Mouse (Mus musculus) brain, embryonic 18.5 days (tissue): ENCODE measurements around the gene Arhgap23.

ENCODE experiments used
- DNase-seq: peaks from one replicate; pipeline ENCODE4 v3.0.0-alpha.2; 2012; ENCODE audit warnings: low read depth, low spot score

Gene Arhgap23

DNA sequence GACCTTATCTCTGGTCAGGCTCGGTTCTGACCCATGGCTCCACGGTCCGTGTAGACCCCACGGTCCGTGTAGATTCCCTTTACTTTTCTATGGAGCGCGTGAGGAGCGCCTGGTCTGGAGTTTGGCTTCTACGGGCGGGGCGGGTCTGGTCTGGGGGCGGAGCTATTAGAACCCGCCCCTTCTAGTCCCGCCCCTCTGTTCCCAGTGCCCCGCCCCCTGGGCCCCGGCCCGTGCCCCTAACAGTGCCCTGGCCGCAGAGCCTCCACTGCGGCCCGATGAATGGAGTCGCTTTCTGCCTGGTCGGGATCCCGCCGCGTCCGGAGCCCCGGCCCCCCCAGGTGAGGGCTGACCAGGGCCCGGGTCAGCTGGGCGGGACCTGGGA lies at the start of gene Arhgap23:
Gene Arhgap23, plus strand, starts transcription at position 204 of the 382 bp plus-strand sequence.
- DNase-seq = no peak

DNA sequence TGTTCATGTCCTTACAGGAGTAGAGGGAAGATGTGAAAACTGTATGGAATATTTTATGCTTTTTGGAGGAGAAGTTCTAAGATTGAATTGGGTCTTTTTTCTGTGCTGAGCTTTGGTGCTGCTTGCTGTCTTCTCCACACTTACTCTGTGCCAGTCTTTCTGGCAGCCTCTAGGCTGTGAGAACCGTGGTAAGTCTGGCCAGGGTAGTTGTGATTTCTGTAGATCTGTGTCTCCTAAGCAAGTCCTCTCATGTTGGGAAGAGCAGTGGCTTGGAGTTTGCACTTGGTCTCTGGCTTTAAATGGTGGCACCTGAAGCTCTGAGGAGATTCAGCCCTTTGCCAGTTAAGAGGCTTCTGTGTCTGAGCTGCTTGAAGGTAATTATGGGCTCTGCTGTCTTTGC lies 49.8 kb upstream of the Arhgap23 start:
- no peak for DNase-seq

DNA sequence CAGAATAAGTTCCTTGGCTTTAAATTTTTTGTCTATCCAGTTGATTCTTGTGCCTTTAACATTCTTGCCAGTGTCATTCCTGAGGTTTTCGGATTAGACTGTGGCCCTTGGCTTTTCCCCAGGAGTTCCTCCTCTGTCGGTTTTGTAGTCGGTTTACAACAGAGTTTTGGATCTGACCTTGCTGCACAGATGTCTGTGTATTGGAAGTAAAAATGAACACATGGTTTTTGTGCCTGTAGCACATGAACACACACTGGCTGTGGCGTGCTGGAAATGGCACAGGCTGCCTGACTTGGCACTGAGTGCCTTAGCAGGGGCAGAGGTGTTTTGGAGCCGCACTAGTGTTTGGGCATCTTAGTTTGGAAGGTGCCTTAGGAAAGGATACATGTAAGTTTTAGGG lies 46.8 kb upstream of the Arhgap23 start:
- no peak for DNase-seq

DNA sequence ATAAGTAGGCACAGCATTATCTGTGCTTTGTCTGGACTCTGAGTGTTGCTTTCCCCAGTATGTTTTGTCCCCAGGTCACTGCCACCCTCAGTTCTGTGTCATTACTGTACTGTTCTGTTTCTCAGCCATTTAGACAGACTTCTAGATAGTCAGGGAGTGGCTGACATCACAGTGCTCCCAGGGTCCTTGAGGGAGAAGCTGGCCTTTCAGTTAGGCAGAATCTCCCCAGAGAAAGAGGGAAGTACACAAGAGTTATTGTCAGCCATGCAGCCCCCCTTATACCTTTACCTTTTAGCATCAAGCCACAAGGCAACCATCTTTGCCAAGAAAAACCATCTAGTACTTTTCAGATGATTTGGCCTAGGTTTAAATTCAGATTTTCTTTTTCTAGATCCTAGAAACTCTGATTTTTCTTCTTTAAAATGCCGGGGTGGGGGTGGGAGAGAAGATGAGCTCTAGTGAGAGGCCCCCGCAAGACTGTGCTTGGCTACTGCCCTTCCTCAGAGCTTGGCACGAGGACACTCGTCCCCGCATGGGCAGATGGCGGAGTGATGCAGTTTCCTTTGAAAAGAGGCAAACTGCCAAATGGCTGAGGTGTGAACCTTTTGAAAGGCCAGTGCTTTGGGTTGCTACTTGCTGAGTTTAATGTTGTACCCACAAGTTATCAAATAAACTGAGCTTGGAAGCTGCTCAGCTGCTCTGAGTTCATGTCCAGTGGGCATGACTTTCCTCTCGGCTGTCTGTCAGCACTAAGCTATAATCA lies 44.8 kb upstream of the Arhgap23 start:
- no peak for DNase-seq

DNA sequence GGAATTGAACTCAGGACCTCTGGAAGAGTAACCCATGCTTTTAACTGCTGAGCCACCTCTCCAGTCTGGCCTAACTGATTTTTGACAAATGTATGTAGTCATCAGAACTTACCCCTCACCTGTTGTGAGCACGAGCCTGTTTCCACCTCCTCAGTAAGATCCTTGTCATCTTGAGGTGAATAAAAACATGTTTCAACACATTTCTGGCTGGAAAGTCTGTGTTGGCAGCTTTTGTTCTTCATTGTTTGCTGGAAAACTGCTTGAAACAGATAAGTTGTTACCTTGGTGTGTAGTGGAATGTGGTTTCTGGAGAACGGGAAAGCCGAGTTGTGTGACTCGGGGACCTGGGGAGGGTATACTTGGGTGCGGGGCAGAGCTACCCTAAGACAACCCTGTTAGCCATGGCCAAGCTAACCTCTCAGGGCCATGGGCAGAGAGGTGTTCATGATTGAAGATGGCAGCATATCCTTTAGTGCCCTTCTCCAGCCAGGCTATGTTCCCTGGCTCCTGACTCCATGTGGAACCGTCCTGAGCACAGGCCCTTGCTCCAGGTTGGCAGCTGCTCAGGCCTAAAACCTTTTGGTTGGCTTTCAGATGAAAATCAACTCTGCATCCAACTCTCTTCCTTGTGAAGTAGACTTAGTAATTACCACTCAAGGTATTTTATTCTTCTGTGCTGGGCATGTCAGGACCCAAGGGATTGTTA lies 43.0 kb upstream of the Arhgap23 start:
- DNase-seq = no peak

DNA sequence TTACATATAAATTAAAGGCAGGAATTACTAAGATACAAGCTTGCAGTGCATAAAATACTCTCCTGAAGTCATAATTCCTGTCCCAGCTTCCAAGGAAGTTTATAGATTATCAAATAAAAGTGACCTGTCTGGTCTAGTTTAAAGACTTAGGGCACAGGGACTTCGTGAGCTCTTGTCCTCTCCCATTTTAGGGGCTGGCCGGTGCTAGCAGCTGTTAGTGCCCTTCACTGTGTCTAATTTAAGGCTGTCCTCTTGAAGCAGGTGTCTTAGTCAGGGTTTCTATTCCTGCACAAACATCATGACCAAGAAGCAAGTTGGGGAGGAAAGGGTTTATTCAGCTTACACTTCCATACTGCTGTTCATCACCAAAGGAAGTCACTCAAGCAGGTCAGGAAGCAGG lies 41.9 kb upstream of the Arhgap23 start:
- no peak for DNase-seq

DNA sequence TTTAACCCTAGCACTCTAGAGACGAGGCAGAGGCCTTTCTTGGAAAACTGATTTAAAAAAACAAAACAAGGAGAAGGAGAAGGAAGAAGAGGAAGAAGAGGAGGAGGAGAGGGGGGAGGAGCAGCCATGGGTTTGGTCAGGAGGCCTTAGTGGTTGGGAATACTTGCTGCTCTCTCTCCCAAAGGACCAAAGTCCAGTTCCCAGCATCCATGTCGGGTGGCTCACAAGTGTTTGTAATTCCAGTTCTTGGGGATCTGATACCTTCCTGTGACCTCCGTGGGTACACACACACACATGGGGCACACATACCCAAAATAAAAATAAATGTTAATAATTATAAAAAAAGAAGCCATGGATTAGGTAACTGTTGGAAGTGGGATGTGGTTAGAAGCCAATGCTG lies 35.3 kb upstream of the Arhgap23 start:
- no peak for DNase-seq

DNA sequence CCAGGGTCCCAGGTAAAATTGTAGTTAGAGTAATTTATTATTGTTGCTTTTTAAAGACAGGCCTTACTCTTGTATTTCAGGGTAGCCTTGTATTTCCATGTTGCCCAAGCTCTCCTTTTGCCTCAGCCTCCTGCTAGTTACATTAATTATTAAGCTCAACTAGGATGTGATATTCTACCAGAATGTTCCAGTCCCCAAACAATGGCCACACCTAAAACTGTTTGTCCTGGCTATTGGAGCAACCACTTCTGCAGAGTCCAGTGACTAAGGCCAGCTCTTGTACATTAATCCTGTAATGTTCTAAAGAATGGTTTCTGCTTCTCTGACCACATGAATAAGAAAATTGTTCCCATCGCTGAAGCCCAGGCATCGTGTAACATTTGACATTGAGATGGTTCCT lies 32.3 kb upstream of the Arhgap23 start:
- DNase-seq = no peak

DNA sequence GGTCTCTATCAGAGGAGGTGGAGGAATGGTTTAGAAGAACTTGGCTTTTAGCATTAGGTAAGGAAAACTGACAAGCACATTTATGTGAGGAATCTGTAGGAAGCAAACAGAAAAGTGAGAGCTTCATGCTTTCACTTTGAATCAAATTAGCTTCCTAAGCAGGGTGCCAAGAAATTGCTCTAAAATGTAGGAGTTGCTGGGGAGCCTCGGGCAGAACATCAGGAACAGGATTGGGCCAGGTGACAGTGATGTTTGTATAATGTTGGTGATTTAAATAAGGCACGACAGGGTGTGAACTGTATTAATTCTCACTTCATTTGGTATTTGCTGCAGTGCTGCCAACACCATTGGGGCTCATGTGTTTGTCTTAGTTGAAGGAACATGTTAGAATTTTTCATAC lies 31.6 kb upstream of the Arhgap23 start:
- DNase-seq = no peak

DNA sequence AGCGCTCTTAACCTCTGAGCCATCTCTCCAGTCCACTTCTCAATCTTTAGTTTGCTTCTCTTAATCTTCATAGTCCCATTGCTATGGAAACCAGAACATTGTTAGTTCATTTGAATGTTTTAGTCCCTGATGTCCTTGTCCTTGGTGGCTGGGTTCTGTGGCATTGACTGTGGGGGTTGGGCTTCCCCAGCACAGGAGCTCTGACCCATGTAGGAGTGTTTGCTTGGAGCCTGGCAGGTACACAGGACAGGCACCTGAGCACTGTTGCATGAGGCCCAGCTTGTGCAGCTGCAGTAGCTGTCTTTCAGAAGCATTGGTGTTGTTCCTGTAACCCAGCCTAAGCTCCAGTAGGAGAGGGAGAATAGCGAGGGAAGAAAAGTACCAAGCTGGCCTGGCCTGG lies 27.5 kb upstream of the Arhgap23 start:
- DNase-seq = no peak

DNA sequence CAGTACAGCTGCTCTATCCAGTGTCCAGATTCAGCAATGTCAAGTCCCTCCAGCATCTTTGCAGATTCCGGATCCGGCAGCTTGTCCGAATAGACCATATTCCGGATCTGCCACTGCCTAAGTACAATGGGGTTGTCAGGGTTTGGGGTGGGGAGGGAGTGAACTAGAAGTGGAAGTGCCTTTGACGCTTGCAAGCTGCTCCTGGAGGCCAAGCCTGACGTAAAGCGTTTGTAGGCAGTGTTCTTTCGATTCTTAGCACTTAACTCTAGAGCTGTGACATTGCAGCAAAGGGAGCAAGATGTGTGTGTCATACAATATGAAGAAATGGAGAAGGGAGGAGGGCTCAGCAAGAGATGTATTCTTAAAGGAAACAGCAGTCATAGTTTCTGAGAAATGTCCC lies 26.2 kb upstream of the Arhgap23 start:
- no peak for DNase-seq

DNA sequence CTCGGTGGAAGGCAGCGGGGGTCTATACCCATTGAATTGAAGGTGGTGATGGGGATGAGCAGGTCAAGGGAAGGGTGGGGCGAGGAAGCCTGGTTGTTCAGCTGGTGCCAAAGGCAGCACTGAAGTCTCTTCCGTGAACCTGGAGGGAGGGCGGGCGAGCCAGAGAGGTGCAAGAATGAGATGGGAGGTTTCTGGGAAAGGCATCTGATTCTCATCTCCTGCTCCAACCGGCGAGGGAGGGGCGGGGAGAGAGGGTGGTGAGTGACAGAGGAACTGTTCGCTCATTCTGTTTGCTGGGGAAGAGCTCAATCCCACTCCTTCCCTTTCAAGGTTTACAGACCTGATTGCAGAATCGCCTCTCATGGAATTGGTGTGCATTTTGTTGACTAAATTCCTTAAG lies 21.7 kb upstream of the Arhgap23 start:
- DNase-seq = no peak

DNA sequence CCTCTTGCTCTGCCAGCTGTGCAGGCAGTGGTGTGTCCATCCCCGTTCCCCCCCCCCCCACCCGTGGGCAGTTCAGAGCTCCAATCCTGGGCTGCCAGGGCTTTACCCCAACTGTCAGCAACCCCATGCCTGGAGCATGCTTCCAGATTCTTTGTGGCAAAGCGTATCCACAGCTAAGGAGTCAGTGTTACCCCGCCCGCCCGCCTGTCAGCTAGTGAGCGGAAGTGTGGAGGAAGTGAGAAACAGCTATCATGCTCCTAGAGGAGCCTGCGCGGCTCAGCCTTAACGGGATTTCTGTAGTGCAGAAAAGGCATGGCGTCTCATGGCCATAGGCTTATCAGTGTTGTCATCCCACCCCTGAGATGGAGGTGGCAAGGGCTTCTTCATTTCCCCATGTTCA lies 21.2 kb upstream of the Arhgap23 start:
- DNase-seq = no peak

DNA sequence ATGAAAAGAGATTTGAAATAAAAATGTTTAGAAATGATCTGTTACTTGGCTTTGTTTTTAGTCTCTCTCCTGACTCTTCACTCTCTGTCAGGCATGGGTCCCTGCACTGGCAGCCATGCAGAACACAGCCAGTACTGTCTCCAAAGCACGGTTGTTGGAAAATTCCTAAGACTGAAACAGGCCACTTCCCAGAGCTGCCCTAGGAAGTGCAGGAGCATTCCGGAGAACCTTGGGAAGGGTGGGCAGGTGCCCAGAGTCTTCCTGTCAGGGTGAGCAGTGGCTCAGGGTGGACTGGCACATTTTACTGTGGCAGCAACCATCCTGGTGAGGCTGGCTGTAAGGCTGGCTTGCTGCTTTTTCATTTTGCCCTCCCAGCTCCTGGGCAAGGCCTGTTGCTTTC lies 16.8 kb upstream of the Arhgap23 start:
- no peak for DNase-seq

DNA sequence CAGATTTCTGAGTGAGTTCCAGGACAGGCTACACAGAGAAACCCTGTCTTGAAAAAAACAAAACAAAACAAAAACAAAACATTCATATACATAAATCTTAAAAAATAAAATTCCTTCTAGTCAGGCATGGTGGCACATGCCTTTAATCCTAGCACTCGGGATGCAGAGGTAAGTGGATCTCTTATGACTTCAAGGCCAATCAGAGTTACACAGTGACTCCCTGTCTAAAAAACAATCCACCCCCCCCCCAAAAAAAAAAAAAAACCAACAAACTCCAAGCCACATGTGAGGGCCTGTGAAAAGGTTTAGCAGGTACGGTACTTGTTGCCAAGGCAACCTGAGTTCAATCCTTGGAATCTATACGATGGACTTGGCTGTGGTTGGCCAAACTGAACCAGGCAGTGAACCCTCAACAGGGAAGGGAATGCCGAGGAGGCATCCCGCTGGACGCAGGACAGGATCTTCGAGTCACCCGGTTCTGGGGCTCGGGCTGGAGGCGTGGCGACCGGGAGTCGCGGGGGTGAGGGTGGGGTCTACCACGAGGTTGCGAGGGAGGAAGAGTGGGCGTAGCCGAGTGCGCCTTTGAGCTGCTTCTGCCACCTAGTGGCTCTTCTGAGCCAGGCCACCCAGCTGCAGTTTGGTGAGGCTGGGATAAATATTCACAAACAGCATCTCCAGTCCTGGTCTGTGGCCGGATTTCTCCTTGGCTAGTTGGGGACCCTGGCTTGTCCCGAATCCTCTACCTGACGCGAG lies 15.2 kb upstream of the Arhgap23 start:
- DNase-seq = no peak

DNA sequence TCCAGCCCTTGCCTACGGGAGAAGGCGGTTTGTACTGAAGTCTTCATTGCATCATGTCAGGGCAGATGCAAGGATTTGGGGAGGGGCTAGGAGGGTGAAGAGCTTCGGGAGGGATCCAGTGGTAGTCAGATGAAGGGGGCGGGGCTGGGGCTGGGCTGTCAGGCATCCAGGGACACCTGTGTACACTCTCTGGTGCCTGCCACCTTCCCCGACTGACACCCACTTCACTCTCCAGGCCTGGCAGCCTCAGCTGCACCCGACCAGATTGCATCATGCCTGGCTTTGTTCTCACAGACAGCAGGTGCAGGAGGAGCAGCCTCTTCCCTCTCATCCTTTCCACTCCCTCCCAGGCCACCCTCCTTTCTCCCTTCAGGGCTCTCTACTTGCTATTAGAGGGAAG lies 14.3 kb upstream of the Arhgap23 start:
- DNase-seq = no peak

DNA sequence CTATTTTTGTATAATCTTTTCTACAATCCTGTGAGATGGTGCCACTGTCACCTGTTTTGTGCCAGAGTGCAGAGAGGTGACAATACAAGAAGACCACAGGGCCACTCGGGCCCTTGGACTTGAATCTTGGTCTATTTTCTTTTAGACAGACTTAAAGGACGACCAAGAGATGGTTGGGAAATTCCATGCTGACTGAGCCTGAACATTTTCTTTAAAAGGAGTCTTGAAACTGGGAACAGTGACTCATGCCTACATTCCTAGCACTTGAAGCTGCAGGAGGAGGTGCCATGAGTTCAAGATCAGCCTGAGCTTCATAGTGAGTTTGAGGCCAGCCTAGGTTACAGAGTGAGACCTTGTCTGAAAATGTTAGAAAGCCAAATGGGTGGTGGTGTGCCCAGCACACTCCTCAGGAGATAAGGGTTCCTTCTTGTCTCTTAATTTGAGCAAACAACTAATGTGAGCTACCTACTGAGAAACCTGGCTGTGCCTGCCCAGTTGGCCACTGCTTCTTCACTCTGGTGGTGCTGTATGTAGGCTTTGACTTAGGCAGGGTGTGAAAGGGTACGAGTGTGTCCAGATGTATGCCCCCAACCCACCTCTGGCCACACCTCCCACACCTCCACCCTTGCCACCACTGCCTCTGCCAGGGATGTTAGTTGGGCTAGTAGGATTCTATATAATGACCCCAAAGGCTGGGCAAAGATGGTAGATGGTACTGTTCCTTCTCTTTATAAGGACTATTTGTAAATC lies 13.5 kb upstream of the Arhgap23 start:
- no peak for DNase-seq

DNA sequence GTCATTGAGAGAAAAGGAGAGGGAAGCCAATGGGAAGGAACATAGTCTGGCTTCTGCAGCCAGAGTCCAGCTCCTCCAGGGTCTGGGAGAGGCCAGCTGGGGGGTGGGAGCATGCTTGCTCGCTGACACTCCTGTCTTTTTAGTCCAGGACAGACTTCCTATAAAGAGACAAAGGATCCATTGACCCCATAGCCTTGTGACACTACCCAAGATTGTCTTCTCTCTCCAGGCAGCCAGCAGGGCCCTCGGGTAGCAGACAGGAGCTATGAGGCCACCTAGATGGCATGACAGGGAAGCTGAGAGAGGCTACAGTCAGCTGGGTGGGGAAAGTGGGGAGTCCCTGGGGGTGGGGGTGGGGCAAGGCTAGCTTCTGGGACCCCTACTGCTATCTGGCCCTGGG lies 12.6 kb upstream of the Arhgap23 start:
- no peak for DNase-seq

DNA sequence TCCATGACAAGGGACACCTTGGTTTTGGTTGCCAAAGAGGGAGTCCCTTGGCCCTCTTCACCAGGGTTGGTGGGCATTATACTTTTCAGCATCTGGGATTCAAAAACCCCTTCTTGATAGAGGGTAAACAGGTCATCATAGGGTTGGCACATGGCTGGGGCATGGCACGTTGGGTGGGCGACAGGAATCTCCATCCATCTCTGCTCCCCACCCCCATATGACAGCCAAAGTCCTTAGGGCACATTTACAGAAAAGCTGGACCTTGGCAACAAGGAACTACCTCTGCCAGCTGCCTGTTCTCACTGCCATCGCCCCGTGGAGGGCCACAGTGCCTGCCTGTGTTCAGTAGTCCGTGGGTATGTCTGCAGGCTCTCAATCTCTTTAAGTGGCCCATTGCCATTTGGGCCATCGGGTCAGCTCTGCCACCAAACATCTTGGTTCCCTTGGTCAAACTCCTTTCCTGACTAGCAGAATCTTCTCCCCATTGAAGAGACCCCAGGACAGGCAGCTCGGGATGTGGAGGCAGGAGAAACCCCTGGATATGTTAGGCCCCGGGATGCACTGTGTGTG lies 11.6 kb upstream of the Arhgap23 start:
- no peak for DNase-seq

DNA sequence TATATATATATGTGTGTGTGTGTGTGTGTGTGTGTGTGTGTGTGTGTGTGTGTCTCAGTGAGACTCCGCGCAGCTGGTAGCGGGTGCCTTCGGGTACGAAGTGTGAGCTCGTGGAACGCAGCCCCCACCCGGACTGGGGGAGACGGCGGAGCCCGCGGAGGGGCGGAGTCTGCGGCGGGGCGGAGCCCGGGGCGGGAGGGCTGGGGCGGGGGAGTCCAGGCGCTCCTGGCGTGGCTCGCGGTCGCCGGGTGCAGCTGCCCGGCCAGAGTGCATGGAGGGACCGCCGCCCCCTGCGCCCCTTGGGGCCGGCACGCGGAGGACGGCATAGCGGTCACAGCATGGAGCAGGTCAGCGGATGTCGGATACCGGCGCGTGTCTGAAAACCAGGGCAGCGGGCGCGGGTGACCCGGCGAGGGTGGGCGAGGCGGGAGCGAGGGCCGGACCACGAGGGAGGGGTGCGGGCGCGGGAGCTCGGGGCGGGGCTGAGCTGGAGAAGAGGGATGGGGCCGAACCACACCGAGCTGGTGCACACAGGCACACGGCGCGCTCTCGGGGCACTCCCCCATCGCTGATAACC lies 11.1 kb upstream of the Arhgap23 start:
- no peak for DNase-seq

DNA sequence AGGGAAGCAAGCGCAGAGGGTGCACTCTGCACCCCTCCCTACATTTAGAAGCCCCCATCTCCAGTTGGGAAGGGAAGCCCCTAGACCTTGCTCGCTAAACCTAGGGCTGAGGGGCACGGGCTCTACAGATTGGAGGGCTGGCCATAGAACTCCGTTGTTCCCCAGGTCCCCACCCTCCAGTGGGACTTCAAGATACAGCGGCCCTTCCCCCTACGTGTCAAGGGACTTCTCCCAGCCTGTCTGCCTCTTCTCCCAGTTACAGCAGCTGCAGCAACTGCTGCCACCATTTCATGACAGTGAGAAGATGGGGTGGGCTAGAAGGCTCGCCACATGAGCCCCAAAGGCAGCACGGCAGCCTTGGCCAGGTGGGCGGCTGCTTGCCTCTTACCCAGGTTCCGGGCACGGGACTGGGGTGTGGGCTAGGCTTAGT lies 10.6 kb upstream of the Arhgap23 start:
- DNase-seq = no peak
